Mouse (Mus musculus) c-Kit-positive CD71-negative TER-119-negative erythroid progenitor cells, embryonic 14.5 days (primary cell): Measurements from ENCODE around the gene Amy2a1.
"Not testable (repeated sequence)": the region's sequence is repeated elsewhere in the genome, so short reads cannot be mapped to it uniquely, and the experiment has no call there.

Source experiments
- DNase-seq: peaks from one replicate; pipeline ENCODE4 v3.0.0-alpha.2; 2013; ENCODE audit warnings: low read depth

Amy2a1 gene

DNA sequence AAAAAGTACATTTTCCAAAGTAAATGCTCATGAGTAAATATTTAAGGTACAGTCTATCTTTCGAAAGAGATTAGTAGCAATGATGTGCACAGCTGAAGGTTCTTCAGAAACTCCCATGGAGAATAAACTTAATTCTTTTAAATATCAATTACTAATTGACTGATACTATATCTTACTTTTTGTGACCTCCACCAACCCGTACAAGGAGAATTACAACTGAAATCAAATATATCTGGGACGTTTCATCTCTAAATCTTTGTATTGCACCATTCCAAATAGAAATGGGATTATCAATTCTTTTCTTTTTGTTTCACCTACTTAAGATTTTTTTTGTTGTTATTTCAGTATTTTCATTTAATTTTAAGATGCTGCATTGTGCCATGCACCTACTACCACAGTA lies at the start of gene Amy2a1:
Gene Amy2a1, minus strand, starts transcription at position 101 of the 400 bp plus-strand sequence.
- DNase-seq: not testable (repeated sequence)

DNA sequence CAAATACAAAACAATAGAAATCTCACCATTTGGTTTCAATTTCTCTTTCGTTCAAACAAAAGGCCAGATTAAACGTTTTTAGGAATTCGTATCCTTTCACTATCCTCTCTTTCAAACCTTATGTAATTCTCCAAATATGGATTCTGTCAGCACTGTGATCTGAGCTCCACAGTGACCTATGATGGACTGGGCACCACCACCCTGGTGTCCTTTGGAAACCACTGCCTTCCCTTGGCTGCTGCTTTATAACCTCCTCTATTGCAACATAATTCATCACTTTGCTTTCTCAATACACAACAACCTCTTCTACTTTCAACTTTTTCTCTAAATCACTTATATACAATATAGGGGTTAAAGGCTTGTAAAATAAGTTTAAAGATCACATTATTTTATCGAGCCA lies 42.4 kb upstream of the Amy2a1 start:
- no peak for DNase-seq

DNA sequence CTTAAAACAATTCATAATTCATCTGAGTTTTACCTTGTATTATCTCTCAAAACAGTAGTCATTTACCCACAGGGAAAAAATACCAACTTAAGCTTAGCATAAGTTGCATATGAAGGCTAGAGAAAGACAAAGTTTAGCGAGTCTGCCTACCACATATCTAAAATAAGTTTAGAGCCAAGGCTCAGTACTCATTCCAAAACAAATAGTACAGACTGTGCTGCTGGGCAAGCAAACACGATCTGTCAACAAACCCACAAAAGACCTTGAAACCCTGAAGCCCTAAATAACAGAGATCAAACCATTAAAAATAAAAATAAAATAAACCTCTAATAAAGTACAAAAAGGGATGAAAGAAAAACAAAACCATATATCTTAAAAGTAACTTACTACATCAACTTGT lies 41.9 kb upstream of the Amy2a1 start:
- no peak for DNase-seq

DNA sequence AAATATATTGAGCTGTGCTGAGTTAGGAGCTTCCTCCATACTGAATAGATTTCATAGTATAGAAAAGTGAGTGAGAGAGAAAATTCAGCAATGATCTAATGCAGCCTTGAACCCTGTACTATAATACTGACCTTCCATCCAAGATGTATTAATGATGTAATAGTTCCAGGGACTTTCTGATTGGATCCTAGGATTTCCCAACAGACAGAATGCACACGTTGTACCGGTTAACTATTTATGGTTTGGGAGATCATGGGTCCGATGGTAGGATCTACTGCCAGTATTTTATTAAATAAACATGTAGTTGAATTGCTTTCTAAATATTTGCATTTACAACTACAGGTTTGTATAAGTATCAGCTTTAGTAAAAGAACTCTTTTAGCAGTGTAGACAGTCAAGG lies 39.9 kb upstream of the Amy2a1 start:
- no peak for DNase-seq

DNA sequence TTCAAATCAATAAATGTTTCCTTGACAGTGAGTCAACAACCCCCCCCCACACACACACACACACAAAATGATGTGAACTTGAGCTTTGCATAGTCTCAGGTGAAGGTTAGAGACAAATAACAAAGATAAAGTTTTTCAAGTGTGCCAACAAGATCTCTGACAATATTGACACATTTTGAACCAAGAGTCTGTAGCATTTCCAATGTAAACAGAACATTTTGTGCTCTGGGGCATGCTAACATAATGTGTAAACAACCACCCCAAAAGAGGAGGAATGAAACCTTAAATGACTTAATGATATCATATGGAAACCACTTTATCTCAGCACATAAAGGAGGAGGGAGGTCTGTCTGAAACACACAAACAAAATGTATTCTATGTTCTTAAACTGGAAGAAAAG lies 7.5 kb upstream of the Amy2a1 start:
- DNase-seq: no peak
